23 mouse cellular contexts compared by ENCODE assay signal in the genomic region with DNA sequence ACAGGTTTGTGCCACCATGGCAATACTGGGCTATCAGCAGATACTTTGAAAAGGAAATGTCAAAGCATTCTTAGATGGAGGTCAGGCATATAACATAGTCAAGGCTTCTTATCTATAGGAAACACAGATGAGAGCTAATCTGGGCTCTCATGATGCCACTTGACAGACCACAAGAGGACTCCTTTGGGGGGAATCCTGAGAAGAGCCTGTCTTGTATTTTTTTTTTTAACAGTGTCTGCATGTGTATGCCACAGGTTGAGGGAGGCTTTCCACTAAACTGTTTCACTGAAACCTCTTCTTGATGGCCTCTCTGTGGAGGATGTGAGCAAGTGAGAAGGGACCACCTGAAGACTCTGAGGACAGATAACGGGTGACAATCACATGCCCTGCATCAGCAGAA. TPM values are rescaled to one million over a fixed set of nuclear protein-coding genes. Genes with fewer than 3 reads are reported as not detected.
DNase-seq lines count a peak whose midpoint lies in the region; ATAC-seq lines count a peak whose summit lies in the region.
"Had no signal": no experiment of that assay in that cellular context is flagged by ENCODE, and none has a peak within 500 bp of the region (broad histone marks: within the 10 kb centered on the region; RNA-seq: fewer than 3 reads in every experiment).

No protein-coding gene starts in this region.

- 57% methylated on average over 1 of the region's 1 CpGs for WGBS in heart, embryonic 16.5 days
- WGBS in liver, embryonic 12.5 days (ENCODE audit: insufficient replicate concordance): 15% methylated on average over 1 of the region's 1 CpGs

- H3K27me3 ChIP-seq in heart, embryonic 16.5 days (ENCODE audit: control insufficient read depth, insufficient read depth, low read length): no peaks in the 10 kb centered on the region
- no peaks in the 10 kb centered on the region for H3K27me3 ChIP-seq in liver, embryonic 12.5 days (replicated peaks)
- H3K27me3 ChIP-seq: intestine, embryonic 15.5 days; kidney, embryonic 15.5 days had no signal

- no peaks in the 10 kb centered on the region for H3K36me3 ChIP-seq in heart, embryonic 16.5 days (ENCODE audit: control insufficient read depth, insufficient read depth)
- 0 out of 2 replicates have a peak, but pooled peaks cover 4% of the 10 kb centered on the region for H3K36me3 ChIP-seq in liver, embryonic 12.5 days
- H3K36me3 ChIP-seq: embryonic facial prominence, embryonic 10.5 days; forebrain, embryonic 12.5 days; intestine, embryonic 15.5 days; kidney, embryonic 15.5 days; limb, embryonic 10.5 days; midbrain, embryonic 12.5 days had no signal

- H3K4me2 ChIP-seq in heart, embryonic 16.5 days (ENCODE audit: low read depth, low read length): no peak overlapping the region
- peak overlapping the region; percentile 3 for H3K4me2 ChIP-seq in liver, embryonic 12.5 days
- H3K4me2 ChIP-seq: forebrain, embryonic 12.5 days; hindbrain, embryonic 14.5 days; intestine, embryonic 15.5 days; kidney, embryonic 15.5 days; midbrain, embryonic 12.5 days had no signal

- H3K4me3 ChIP-seq in heart, embryonic 16.5 days (ENCODE audit: low read length): no peak overlapping the region
- no peak overlapping the region for H3K4me3 ChIP-seq in liver, embryonic 12.5 days
- H3K4me3 ChIP-seq: embryonic facial prominence, embryonic 10.5 days; forebrain, embryonic 12.5 days; intestine, embryonic 15.5 days; kidney, embryonic 15.5 days; limb, embryonic 10.5 days; midbrain, embryonic 12.5 days had no signal

- DNase-seq in heart, adult 9 months (ENCODE audit: low spot score in 2 of 2): no peak
- peak; percentile 83 for DNase-seq in MEL-GATA-1-ER (ENCODE audit: extremely low read depth, low read depth)
- no peak for DNase-seq in cerebellum, postnatal 36 days
- no peak for DNase-seq in adrenal gland, postnatal 25 days
- DNase-seq: adrenal gland, postnatal 14 days; cerebellum, adult 18-20 months; cerebellum, postnatal 25 days; gastrocnemius, postnatal 14 days; heart, postnatal 10 days; kidney, postnatal 4 days; lung, adult 18-20 months had no signal

- peaks cover 2% of the 10 kb centered on the region; the same call in 1 of the 2 replicates for H3K9me3 ChIP-seq in heart, embryonic 16.5 days (replicated peaks; ENCODE audit: control insufficient read depth, low read length)
- H3K9me3 ChIP-seq in liver, embryonic 12.5 days (replicated peaks): peaks cover 7% of the 10 kb centered on the region; the same call in 1 of the 2 replicates
- H3K9me3 ChIP-seq: intestine, embryonic 15.5 days; kidney, embryonic 15.5 days; limb, embryonic 10.5 days; midbrain, embryonic 12.5 days had no signal

- peak overlapping the region; percentile 90 for H3K27ac ChIP-seq in heart, embryonic 16.5 days (ENCODE audit: low read length)
- H3K27ac ChIP-seq in liver, embryonic 12.5 days: 0 out of 2 replicates have a peak overlapping the region, but pooled peaks have one; percentile 23
- H3K27ac ChIP-seq: embryonic facial prominence, embryonic 10.5 days; forebrain, embryonic 12.5 days; hindbrain, embryonic 14.5 days; intestine, embryonic 15.5 days; limb, embryonic 10.5 days; midbrain, embryonic 12.5 days; stomach, postnatal 0 days had no signal

- H3K9ac ChIP-seq in heart, embryonic 16.5 days (ENCODE audit: low read length): no peak overlapping the region
- no peak overlapping the region for H3K9ac ChIP-seq in liver, embryonic 12.5 days
- H3K9ac ChIP-seq: forebrain, embryonic 12.5 days; hindbrain, embryonic 14.5 days; intestine, embryonic 15.5 days; kidney, embryonic 15.5 days; midbrain, embryonic 12.5 days had no signal

- ATAC-seq in heart, embryonic 16.5 days (replicated peaks; ENCODE audit: extremely low read depth, insufficient read depth, low FRiP score): no peak
- peak; percentile 74 for ATAC-seq in liver, embryonic 12.5 days
- peak; percentile 54 for ATAC-seq in megakaryocyte-erythroid progenitor cell, adult 5-6 weeks (replicated peaks; ENCODE audit: low FRiP score, low TSS enrichment, poor library complexity, severe bottlenecking)
- ATAC-seq: intestine, embryonic 15.5 days had no signal

- H3K4me1 ChIP-seq in heart, embryonic 16.5 days (ENCODE audit: control insufficient read depth, insufficient read depth, low read length): peaks cover 48% of the 10 kb centered on the region
- peaks cover 70% of the 10 kb centered on the region for H3K4me1 ChIP-seq in liver, embryonic 12.5 days
- H3K4me1 ChIP-seq: intestine, embryonic 15.5 days had no signal

RNA-seq across cellular contexts. Expression of a gene that starts 9.2 kb away (rescaled TPM):
- 8.5 and 26.3 TPM in 2 replicates for polyA plus RNA-seq in heart, embryonic 16.5 days (2015; fragmentation: Nextera tagmentation; extraction: Ambion mirVana)
- 18.9 and 20.6 TPM in 2 replicates for polyA plus RNA-seq in liver, embryonic 12.5 days (2016; fragmentation: Nextera tagmentation; extraction: Ambion mirVana)
- 45.0 and 67.3 TPM in 2 replicates for total RNA-seq in megakaryocyte-erythroid progenitor cell, adult 5-6 weeks (2014; fragmentation: Nextera tagmentation)
- total RNA-seq in megakaryocyte-erythroid progenitor cell, adult 5-6 weeks (2017): 45.7 and 47.6 TPM in 2 replicates
- 2.4 and 4.9 TPM in 2 replicates for total RNA-seq in adrenal gland, postnatal 25 days (2021)

RNA-seq across cellular contexts. Expression of a gene that starts 48.6 kb away (rescaled TPM):
- 3.6 and 6.9 TPM in 2 replicates for polyA plus RNA-seq in heart, embryonic 16.5 days (2015; fragmentation: Nextera tagmentation; extraction: Ambion mirVana)
- 0.93 and 1.5 TPM in 2 replicates for polyA plus RNA-seq in liver, embryonic 12.5 days (2016; fragmentation: Nextera tagmentation; extraction: Ambion mirVana)
- 2.7 TPM in 1 of 2 replicates, not detected in the other for total RNA-seq in megakaryocyte-erythroid progenitor cell, adult 5-6 weeks (2014; fragmentation: Nextera tagmentation)
- total RNA-seq in megakaryocyte-erythroid progenitor cell, adult 5-6 weeks (2017): 0.47 TPM in 1 of 2 replicates, not detected in the other
- 13.4 and 15.8 TPM in 2 replicates for total RNA-seq in adrenal gland, postnatal 25 days (2021)
- total RNA-seq: monocyte, adult 5-6 weeks had no signal
